Mouse (Mus musculus) liver, embryonic 15.5 days (tissue): ENCODE data around the gene Gm3055. TPM values are rescaled to one million over a fixed set of nuclear protein-coding genes. Genes with fewer than 3 reads are reported as not detected.
"Not testable (repeated sequence)": the region's sequence is repeated elsewhere in the genome, so short reads cannot be mapped to it uniquely, and the experiment has no call there.

ENCODE experiments used
- ATAC-seq: fragments of 200-750 bp; cut with Nextera tagmentation; 2 replicates; pipeline ENCODE4 v1.8.0; 2017; ENCODE audit warnings: moderate number of reproducible peaks, mild to moderate bottlenecking, moderate library complexity; ENCODE audit not compliant: insufficient read depth
- H3K27ac ChIP-seq: fragments of 300-500 bp; sonication (generic); replicated peaks from 2 replicates; pipeline ENCODE4 v1.5.1; 2015; ENCODE audit warnings: mild to moderate bottlenecking, inconsistent platforms
- H3K27me3 ChIP-seq: fragments of 300-500 bp; sonication (generic); 2 replicates; pipeline ENCODE4 v1.6.1; 2015; ENCODE audit warnings: mild to moderate bottlenecking, inconsistent platforms
- H3K36me3 ChIP-seq: fragments of 300-500 bp; sonication (generic); replicated peaks from 2 replicates; pipeline ENCODE4 v1.6.1; 2015; ENCODE audit warnings: moderate library complexity, mild to moderate bottlenecking, inconsistent platforms
- H3K4me1 ChIP-seq: fragments of 300-500 bp; sonication (generic); replicated peaks from 2 replicates; pipeline ENCODE4 v1.6.1; 2015; ENCODE audit warnings: inconsistent platforms
- H3K4me2 ChIP-seq: fragments of 300-500 bp; sonication (generic); 2 replicates; pipeline ENCODE4 v1.6.1; 2015; ENCODE audit warnings: moderate library complexity, mild to moderate bottlenecking, inconsistent platforms
- H3K4me3 ChIP-seq: fragments of 300-500 bp; sonication (generic); replicated peaks from 2 replicates; pipeline ENCODE4 v1.5.1; 2015; ENCODE audit warnings: mild to moderate bottlenecking, inconsistent platforms
- H3K9ac ChIP-seq: fragments of 300-500 bp; sonication (generic); 2 replicates; pipeline ENCODE4 v1.6.1; 2015; ENCODE audit warnings: moderate library complexity, mild to moderate bottlenecking, inconsistent platforms
- H3K9me3 ChIP-seq: fragments of 300-500 bp; sonication (generic); replicated peaks from 2 replicates; pipeline ENCODE4 v1.6.1; 2016; ENCODE audit warnings: inconsistent platforms
- WGBS: fragments of 180-500 bp; shearing (Covaris S2); methylation state at CpG from one replicate; pipeline ENCODE4 v1.1.7; 2015; ENCODE audit warnings: mixed read lengths; ENCODE audit not compliant: insufficient replicate concordance; 5-methylcytosine and 5-hydroxymethylcytosine counted together
- polyA plus RNA-seq: library from polyadenylated mRNA; unstranded; fragments of >200 nt; fragmentation: Nextera tagmentation; extraction: Ambion mirVana; gene quantifications from 2 replicates; pipeline ENCODE4 v1.2.1, GENCODE M21; 2015

Gm3055 gene
- 0.74 and 0.86 TPM in 2 replicates for polyA plus RNA-seq

GRCm38 (mm10) chr10:81770506-81771403, at the start of gene Gm3055:
TSS of gene Gm3055 (minus strand) at chr10:81771161.
- H3K9ac ChIP-seq, H3K4me2 ChIP-seq, H3K4me1 ChIP-seq, H3K4me3 ChIP-seq, H3K9me3 ChIP-seq, H3K36me3 ChIP-seq, H3K27me3 ChIP-seq, H3K27ac ChIP-seq: not testable (repeated sequence)
- no CpG with 5 or more reads among the region's 43 CpGs for WGBS
- ATAC-seq, result peak; percentile 69

GRCm38 (mm10) chr10:81811899-81812298, 40.9 kb upstream of the Gm3055 start, which contains the start of gene Gm4767:
TSS of gene Gm4767 (plus strand) at chr10:81812186.
- H3K9me3 ChIP-seq, H3K4me1 ChIP-seq, H3K36me3 ChIP-seq, H3K4me3 ChIP-seq, H3K27me3 ChIP-seq, H3K9ac ChIP-seq, H3K27ac ChIP-seq, H3K4me2 ChIP-seq, ATAC-seq: not testable (repeated sequence)
- WGBS, result 27% methylated on average over 18 of the region's 20 CpGs

DNA sequence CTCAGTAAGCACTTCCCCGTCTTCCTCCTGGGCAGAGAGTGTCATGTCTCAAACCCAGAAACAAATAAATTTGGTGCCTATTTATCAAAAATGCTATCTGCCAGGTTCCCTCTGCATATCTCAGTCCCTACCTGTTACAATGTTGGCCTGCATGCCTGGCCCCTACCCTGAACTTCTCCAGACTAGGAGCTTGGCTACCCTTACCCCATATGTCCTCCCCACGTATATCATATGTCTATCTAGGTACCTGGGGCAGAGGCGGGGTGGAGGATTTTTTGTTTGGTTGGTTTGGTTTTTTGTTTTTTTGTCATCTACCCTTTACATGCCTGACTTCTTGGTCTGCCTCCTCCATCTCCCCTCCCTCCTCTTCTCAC, 430 bp upstream of the Gm3055 start:
- ATAC-seq, H3K36me3 ChIP-seq, H3K27me3 ChIP-seq, H3K27ac ChIP-seq, H3K4me2 ChIP-seq, H3K9me3 ChIP-seq, H3K9ac ChIP-seq, H3K4me3 ChIP-seq, H3K4me1 ChIP-seq: not testable (repeated sequence)
- WGBS, result no CpG with 5 or more reads among the region's 3 CpGs

DNA sequence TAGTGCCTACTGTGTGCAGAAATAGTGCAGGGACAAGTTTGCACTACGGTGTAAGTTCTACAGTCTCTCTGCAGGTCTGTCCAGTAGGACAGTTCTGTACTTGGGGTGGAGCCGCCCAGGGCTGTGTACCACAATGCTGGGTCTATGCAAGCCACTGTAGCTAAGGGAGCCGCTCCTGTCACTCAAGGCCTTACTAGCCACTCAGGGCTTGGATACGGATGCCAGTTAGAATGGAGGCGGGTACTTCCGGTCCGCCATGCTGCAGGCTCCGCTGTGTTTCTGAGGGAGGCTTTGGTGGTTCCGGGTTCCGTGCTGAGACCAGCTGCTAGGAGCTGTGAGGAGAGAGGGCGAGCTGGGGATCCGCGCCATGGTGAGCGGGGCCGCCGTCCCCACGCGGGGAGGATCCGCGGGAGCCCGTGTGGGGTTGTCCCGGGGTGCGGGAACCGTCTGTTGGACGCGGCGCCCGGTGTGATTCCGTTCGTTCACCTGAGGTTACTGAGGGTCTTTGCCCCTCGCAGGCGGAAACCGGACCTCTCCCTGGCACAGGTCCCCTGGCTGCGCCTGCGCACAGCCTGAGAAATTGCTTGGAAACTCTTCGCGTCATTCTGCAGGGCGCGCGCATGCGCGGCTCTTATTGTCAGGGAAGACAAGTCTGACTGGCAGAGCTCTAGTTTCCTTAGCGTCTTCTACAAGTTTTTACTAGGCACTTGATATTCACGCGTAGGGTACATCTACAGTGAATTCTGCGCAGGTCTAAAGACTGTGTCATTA, 66.2 kb downstream of the Gm3055 start, which contains the start of gene Zfp433:
Gene Zfp433 (plus strand): TSS at position 295 of the 771 bp plus-strand sequence.
- H3K9me3 ChIP-seq, H3K36me3 ChIP-seq, H3K27me3 ChIP-seq, H3K4me3 ChIP-seq, H3K4me2 ChIP-seq, H3K4me1 ChIP-seq, H3K27ac ChIP-seq, H3K9ac ChIP-seq: not testable (repeated sequence)
- no CpG with 5 or more reads among the region's 46 CpGs for WGBS
- ATAC-seq, result peak; percentile 99

Other genes starting within 250 kb of the Gm3055 start
- gene Gna15, start 246.9 kb downstream of the Gm3055 start, polyA plus RNA-seq, result 4.3 and 5.6 TPM in 2 replicates
- gene Gna11, start 226.0 kb downstream of the Gm3055 start, polyA plus RNA-seq, result 20.3 and 24.6 TPM in 2 replicates
- gene Aes, start 211.7 kb downstream of the Gm3055 start, polyA plus RNA-seq, result 243 and 271 TPM in 2 replicates
- gene Tle2, start 196.6 kb downstream of the Gm3055 start, polyA plus RNA-seq, result 2.2 and 2.6 TPM in 2 replicates
- 3.5 TPM in 2 replicates for gene Tle6, start 170.1 kb downstream of the Gm3055 start, polyA plus RNA-seq
- gene BC025920, start 164.9 kb downstream of the Gm3055 start, polyA plus RNA-seq, result 0.23 and 0.24 TPM in 2 replicates
- gene Sirt6, start 143.4 kb downstream of the Gm3055 start, polyA plus RNA-seq, result 7.7 and 9.1 TPM in 2 replicates
- 1.8 and 2.3 TPM in 2 replicates for gene Ankrd24, start 142.6 kb downstream of the Gm3055 start, polyA plus RNA-seq
- 1.7 TPM in 2 replicates for gene Gm10778, start 122.1 kb downstream of the Gm3055 start, polyA plus RNA-seq
- gene Zfp433, start 66.3 kb downstream of the Gm3055 start, polyA plus RNA-seq, result 4.0 and 4.3 TPM in 2 replicates
- 0.86 TPM in 2 replicates for gene Gm4767, start 41.0 kb upstream of the Gm3055 start, polyA plus RNA-seq
- gene Gm32687, start 92.8 kb upstream of the Gm3055 start, polyA plus RNA-seq, result 1.4 and 2.0 TPM in 2 replicates
- 0.13 and 0.28 TPM in 2 replicates for gene Zfp781, start 159.3 kb upstream of the Gm3055 start, polyA plus RNA-seq